Mouse (Mus musculus): ENCODE results near the gene Nkiras2. TPM values are rescaled to one million over a fixed set of nuclear protein-coding genes. Genes with fewer than 3 reads are reported as not detected.
"Not testable (repeated sequence)": the region's sequence is repeated elsewhere in the genome, so short reads cannot be mapped to it uniquely, and the experiment has no call there.

The Nkiras2 gene
- polyA plus RNA-seq, 1 experiment from 2014 or later = 103 TPM

DNA sequence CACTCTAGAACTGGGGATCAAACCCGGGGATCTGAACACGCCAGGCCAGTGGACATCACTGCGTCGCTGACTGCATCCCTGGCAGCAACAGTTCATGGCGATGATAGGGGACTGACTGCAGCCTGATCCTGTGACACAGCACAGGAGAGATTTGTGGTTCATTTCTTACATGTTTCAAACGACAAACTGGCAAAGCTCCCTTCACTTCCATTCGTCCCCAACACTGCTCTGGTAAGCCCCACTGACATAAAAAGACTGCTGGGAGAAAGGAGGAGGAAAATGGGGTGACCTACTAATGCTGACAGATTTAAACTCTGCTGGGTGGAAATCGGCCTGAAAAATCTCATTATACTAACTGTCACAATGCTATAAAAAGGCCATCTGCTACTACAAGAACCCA, 15.2 kb upstream of the Nkiras2 start:
- Histone ChIP-seq H3K36me3 (peaks cover 39% of the 10 kb centered on the region), H3K27me3 (no peaks in the 10 kb centered on the region), H3K4me3 (no peak overlapping the region), H3K4me2 (replicated peaks) (no peak overlapping the region), H3K9me3 (no peaks in the 10 kb centered on the region), H3K27ac (replicated peaks) (no peak overlapping the region), H3K4me1 (0 out of 2 replicates have a peak, but pooled peaks cover 2% of the 10 kb centered on the region), H3K9ac (replicated peaks) (no peak overlapping the region)
- 87% methylated on average over 8 of the region's 8 CpGs for WGBS
- ATAC-seq (ENCODE audit: low FRiP score, low read depth) = no peak

DNA sequence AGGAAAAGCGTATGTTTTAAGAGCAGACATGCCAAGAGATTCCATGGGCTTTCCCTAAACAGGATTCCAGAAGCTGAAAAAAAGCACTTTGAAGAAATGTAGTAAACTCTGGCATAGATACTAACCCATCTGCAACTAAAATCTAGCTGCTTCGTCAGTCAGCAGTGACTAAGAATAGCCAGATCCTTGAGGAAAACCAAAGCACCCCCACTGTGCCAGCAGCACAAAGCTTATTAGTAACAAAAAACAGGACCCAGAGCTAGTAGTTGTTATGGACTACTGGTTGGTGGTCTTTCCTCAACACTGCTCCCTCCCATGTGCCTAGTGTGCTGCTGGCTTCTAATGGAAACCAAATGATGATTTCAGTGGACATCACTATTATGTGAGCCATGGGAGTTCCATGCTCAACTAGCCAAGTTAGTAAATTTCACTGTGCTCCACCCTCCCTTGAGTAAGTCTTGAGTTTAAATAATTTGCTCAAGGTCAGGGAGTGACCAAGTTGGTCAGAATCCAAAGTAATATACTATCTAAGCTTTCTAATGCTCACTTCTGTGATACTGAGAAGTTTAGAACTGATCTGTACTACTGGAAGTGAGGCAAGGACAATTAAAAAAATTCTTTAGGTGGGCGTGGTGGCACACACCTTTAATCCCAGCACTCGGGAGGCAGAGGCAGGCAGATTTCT, 14.6 kb upstream of the Nkiras2 start:
- Histone ChIP-seq H3K9ac (replicated peaks) (no peak overlapping the region), H3K9me3 (no peaks in the 10 kb centered on the region), H3K36me3 (peaks cover 33% of the 10 kb centered on the region), H3K27ac (replicated peaks) (no peak overlapping the region), H3K4me2 (replicated peaks) (no peak overlapping the region), H3K4me1 (0 out of 2 replicates have a peak, but pooled peaks cover 2% of the 10 kb centered on the region), H3K27me3 (no peaks in the 10 kb centered on the region), H3K4me3 (no peak overlapping the region)
- ATAC-seq (ENCODE audit: low FRiP score, low read depth) = no peak
- 76% methylated on average over 4 of the region's 4 CpGs for WGBS

- 0 out of 2 replicates have a peak, but pooled peaks cover 2% of the 10 kb centered on the region for H3K4me1 ChIP-seq
- peaks cover 28% of the 10 kb centered on the region for H3K36me3 ChIP-seq
- WGBS = 87% methylated on average over 10 of the region's 10 CpGs
- no peak overlapping the region for H3K4me3 ChIP-seq
- H3K4me2 ChIP-seq (replicated peaks) = no peak overlapping the region
- no peaks in the 10 kb centered on the region for H3K27me3 ChIP-seq
- no peak for ATAC-seq (ENCODE audit: low FRiP score, low read depth)
- H3K27ac ChIP-seq (replicated peaks) = peak overlapping the region; percentile 49; the same call in 1 of the 2 replicates
- no peaks in the 10 kb centered on the region for H3K9me3 ChIP-seq
- no peak overlapping the region for H3K9ac ChIP-seq (replicated peaks)
Measured at GRCm38 (mm10) chr11:100605451-100605850, 13.6 kb upstream of the Nkiras2 start.

- H3K4me1 ChIP-seq = 0 out of 2 replicates have a peak, but pooled peaks cover 2% of the 10 kb centered on the region
- no peaks in the 10 kb centered on the region for H3K9me3 ChIP-seq
- no peak overlapping the region for H3K27ac ChIP-seq (replicated peaks)
- H3K4me3 ChIP-seq = no peak overlapping the region
- no peaks in the 10 kb centered on the region for H3K27me3 ChIP-seq
- no peak for ATAC-seq (ENCODE audit: low FRiP score, low read depth)
- 93% methylated on average over 6 of the region's 6 CpGs for WGBS
- no peak overlapping the region for H3K4me2 ChIP-seq (replicated peaks)
- no peak overlapping the region for H3K9ac ChIP-seq (replicated peaks)
- peaks cover 15% of the 10 kb centered on the region for H3K36me3 ChIP-seq
Measured at GRCm38 (mm10) chr11:100607121-100607520, 11.9 kb upstream of the Nkiras2 start.

- Histone ChIP-seq H3K4me3 (no peak overlapping the region), H3K36me3 (peaks cover 10% of the 10 kb centered on the region), H3K4me1 (0 out of 2 replicates have a peak, but pooled peaks cover 2% of the 10 kb centered on the region), H3K4me2 (replicated peaks) (no peak overlapping the region), H3K9ac (replicated peaks) (no peak overlapping the region), H3K27ac (replicated peaks) (no peak overlapping the region), H3K9me3 (no peaks in the 10 kb centered on the region), H3K27me3 (no peaks in the 10 kb centered on the region)
- no peak for ATAC-seq (ENCODE audit: low FRiP score, low read depth)
- 80% methylated on average over 4 of the region's 4 CpGs for WGBS
Measured at GRCm38 (mm10) chr11:100608796-100609195, 10.2 kb upstream of the Nkiras2 start.

DNA sequence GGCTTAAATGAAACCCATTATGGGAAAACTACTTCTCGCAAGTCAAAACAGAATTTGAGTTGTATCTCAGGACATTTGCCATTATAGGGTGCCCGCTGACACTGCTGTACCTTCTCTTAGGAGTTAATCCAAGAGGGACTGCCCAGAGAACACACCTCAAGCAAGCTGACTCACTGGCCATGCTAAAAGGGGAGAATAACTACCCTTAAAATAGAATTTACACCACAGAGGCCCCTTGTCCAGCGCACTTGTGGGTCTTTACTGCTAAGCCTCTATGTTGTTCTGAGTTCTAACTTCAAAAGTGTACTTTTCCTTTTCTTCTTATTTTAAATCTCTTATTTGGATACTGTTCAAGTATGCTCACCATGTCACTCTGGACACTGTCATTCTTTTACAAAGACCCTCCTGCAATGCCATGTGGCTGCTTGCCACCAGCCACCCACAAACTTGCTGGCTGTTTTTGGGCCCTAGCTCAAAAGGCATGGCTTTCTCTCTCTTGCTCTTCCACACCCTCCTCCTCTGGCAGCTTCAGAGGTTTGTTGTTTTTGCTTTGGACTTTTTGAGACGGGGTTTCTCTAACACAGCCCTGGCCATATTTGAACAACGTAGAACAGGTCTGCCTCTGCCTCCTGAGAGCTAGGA, 9.6 kb upstream of the Nkiras2 start:
- no peak overlapping the region for H3K4me2 ChIP-seq (replicated peaks)
- H3K36me3 ChIP-seq = peaks cover 10% of the 10 kb centered on the region

GRCm38 (mm10) chr11:100609997-100610680, 8.9 kb upstream of the Nkiras2 start:
- 90% methylated on average over 9 of the region's 9 CpGs for WGBS
- H3K36me3 ChIP-seq = peaks cover 10% of the 10 kb centered on the region
- H3K9ac ChIP-seq (replicated peaks) = no peak overlapping the region

More for the DNA sequence above, 9.6 kb upstream of the Nkiras2 start:
- Histone ChIP-seq H3K9ac (replicated peaks) (no peak overlapping the region), H3K27me3 (no peaks in the 10 kb centered on the region), H3K9me3 (no peaks in the 10 kb centered on the region), H3K4me3 (no peak overlapping the region), H3K4me1 (0 out of 2 replicates have a peak, but pooled peaks cover 2% of the 10 kb centered on the region), H3K27ac (replicated peaks) (no peak overlapping the region)
- WGBS = 88% methylated on average over 5 of the region's 5 CpGs
- ATAC-seq (ENCODE audit: low FRiP score, low read depth) = no peak

GRCm38 (mm10) chr11:100611627-100612026, 7.4 kb upstream of the Nkiras2 start:
- H3K36me3 ChIP-seq = peaks cover 16% of the 10 kb centered on the region

More at GRCm38 (mm10) chr11:100609997-100610680, 8.9 kb upstream of the Nkiras2 start:
- H3K9me3 ChIP-seq = no peaks in the 10 kb centered on the region
- H3K4me2 ChIP-seq (replicated peaks) = no peak overlapping the region
- no peaks in the 10 kb centered on the region for H3K27me3 ChIP-seq
- H3K4me1 ChIP-seq = 0 out of 2 replicates have a peak, but pooled peaks cover 2% of the 10 kb centered on the region
- H3K4me3 ChIP-seq = no peak overlapping the region
- no peak overlapping the region for H3K27ac ChIP-seq (replicated peaks)
- ATAC-seq (ENCODE audit: low FRiP score, low read depth) = no peak

GRCm38 (mm10) chr11:100613241-100613640, 5.8 kb upstream of the Nkiras2 start:
- no peak for ATAC-seq (ENCODE audit: low FRiP score, low read depth)
- Histone ChIP-seq H3K27ac (replicated peaks) (no peak overlapping the region), H3K4me2 (replicated peaks) (no peak overlapping the region), H3K9ac (replicated peaks) (no peak overlapping the region), H3K36me3 (peaks cover 12% of the 10 kb centered on the region), H3K4me3 (no peak overlapping the region), H3K4me1 (peaks cover 9% of the 10 kb centered on the region), H3K27me3 (no peaks in the 10 kb centered on the region), H3K9me3 (no peaks in the 10 kb centered on the region)
- 90% methylated on average over 3 of the region's 3 CpGs for WGBS

More at GRCm38 (mm10) chr11:100611627-100612026, 7.4 kb upstream of the Nkiras2 start:
- Histone ChIP-seq H3K4me2 (replicated peaks) (no peak overlapping the region), H3K27me3 (no peaks in the 10 kb centered on the region), H3K9me3 (no peaks in the 10 kb centered on the region), H3K4me3 (no peak overlapping the region), H3K27ac (replicated peaks) (no peak overlapping the region), H3K4me1 (no peaks in the 10 kb centered on the region), H3K9ac (replicated peaks) (no peak overlapping the region)
- ATAC-seq (ENCODE audit: low FRiP score, low read depth) = no peak
- WGBS = 94% methylated on average over 6 of the region's 6 CpGs

DNA sequence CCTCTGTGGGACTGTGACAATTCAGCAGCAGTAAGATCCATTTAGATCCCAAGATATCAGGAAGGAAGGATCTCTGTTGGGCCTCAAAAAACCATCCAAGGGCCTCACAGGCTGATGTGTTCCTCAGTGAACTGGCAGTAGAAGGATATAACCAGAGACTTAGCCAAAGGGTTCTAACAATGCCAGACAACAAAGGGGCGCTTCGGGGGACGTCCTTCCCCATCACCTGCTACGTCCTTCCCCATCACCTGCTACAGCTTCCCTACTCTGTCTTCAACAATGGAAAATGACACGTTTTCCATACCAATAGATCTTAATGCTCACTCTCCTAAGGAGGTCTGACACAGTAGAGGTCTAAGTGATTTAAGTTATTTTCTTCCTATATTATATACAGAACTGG, 2.7 kb upstream of the Nkiras2 start:
- no peaks in the 10 kb centered on the region for H3K9me3 ChIP-seq
- WGBS = 88% methylated on average over 5 of the region's 5 CpGs
- H3K27me3 ChIP-seq = no peaks in the 10 kb centered on the region
- ATAC-seq (ENCODE audit: low FRiP score, low read depth) = no peak
- H3K9ac ChIP-seq (replicated peaks) = no peak overlapping the region
- no peak overlapping the region for H3K4me2 ChIP-seq (replicated peaks)
- no peak overlapping the region for H3K4me3 ChIP-seq
- peaks cover 20% of the 10 kb centered on the region for H3K4me1 ChIP-seq
- H3K27ac ChIP-seq (replicated peaks) = no peak overlapping the region
- 0 out of 2 replicates have a peak, but pooled peaks cover 5% of the 10 kb centered on the region for H3K36me3 ChIP-seq

- not testable (repeated sequence) for H3K9ac ChIP-seq (replicated peaks); H3K4me3 ChIP-seq; H3K36me3 ChIP-seq; ATAC-seq (ENCODE audit: low FRiP score, low read depth); H3K4me2 ChIP-seq (replicated peaks); H3K27me3 ChIP-seq; H3K27ac ChIP-seq (replicated peaks); H3K9me3 ChIP-seq
- WGBS = 92% methylated on average over 7 of the region's 7 CpGs
- H3K4me1 ChIP-seq = peaks cover 20% of the 10 kb centered on the region
Measured at GRCm38 (mm10) chr11:100616836-100617235, 2.2 kb upstream of the Nkiras2 start.

DNA sequence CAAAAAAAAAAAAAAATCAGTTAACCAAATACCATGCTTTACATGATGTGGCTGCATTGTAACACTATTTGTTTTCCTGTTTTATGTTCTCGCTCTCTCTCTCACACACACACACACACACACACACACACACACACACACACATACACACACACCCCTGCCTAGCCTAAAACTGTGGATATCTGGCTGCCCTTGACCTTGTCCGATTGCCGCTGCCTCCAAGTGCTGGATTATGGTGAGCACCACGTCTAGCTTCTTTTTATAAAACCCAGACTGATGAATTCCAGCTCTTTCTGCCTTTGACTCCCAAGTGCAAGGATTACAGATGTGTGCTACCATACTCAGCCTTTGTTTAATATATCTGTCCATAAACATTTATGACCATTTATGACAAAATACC, 1.6 kb upstream of the Nkiras2 start:
- no peak overlapping the region for H3K9ac ChIP-seq (replicated peaks)
- H3K4me1 ChIP-seq = peaks cover 20% of the 10 kb centered on the region
- 0 out of 2 replicates have a peak overlapping the region, but pooled peaks have one; percentile 73 for H3K4me3 ChIP-seq
- H3K9me3 ChIP-seq = no peaks in the 10 kb centered on the region
- peak overlapping the region; percentile 88 for H3K4me2 ChIP-seq (replicated peaks)
- ATAC-seq (ENCODE audit: low FRiP score, low read depth) = no peak
- H3K27ac ChIP-seq (replicated peaks) = no peak overlapping the region
- WGBS = 88% methylated on average over 4 of the region's 4 CpGs
- H3K27me3 ChIP-seq = no peaks in the 10 kb centered on the region
- 0 out of 2 replicates have a peak, but pooled peaks cover 5% of the 10 kb centered on the region for H3K36me3 ChIP-seq
